Mouse (Mus musculus) brain, embryonic 14.5 days (tissue): ENCODE data around the gene Chil3.

Experiments
- CTCF ChIP-seq: fragments of 200-500 bp; IDR thresholded peaks from 2 replicates; pipeline ENCODE4 v1.5.1; 2012; ENCODE audit warnings: inconsistent platforms, mild to moderate bottlenecking, moderate library complexity, borderline replicate concordance; ENCODE audit not compliant: insufficient read depth, insufficient read length; ENCODE audit errors: extremely low read depth
- POLR2A ChIP-seq: fragments of 200-500 bp; IDR thresholded peaks from 2 replicates; pipeline ENCODE4 v1.6.1; 2012; ENCODE audit warnings: mild to moderate bottlenecking, inconsistent platforms, borderline replicate concordance; ENCODE audit not compliant: poor library complexity, insufficient read depth, insufficient read length, severe bottlenecking; ENCODE audit errors: extremely low read depth

DNA sequence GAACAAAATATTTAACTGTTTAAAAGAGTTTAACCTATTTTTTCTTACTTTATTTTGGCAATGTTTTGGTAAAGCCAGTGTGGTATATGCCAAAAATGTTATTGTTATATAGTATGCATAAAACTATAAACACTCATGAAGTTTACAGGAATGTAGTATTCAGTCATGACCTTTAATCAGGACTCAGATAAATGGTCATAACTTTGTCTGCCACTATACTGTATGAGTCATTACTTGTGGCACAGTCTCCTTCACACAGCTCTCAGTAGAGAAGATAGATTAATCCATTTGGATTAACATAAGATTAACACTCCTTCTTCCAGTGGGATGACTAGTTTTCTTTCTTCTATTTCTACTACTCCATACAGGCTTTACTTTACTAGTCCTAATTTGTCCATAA, 28.9 kb upstream of the Chil3 start:
- no peak for TF ChIP-seq POLR2A
- no peak for TF ChIP-seq CTCF
